Mouse (Mus musculus): ENCODE data around the gene Catip. TPM values are rescaled to one million over a fixed set of nuclear protein-coding genes. Genes with fewer than 3 reads are reported as not detected.

Catip gene
- polyA plus RNA-seq, 1 experiment = 4.6 TPM

GRCm38 (mm10) chr1:74408589-74409504 is 46.9 kb downstream of the Catip start, which contains the start of gene Vil1:
Vil1 (plus strand) TSS chr1:74409376.
- H3K27ac ChIP-seq (ENCODE audit: insufficient read depth, low read length) = no peak within 1 kb of the TSS
- H3K4me1 ChIP-seq (ENCODE audit: control insufficient read depth, insufficient read depth, low read length) = no peaks in the 10 kb centered on the region
- H3K4me3 ChIP-seq (ENCODE audit: insufficient read depth, low read length) = no peak within 1 kb of the TSS
- TF ChIP-seq POLR2A (IDR thresholded peaks at IDR 0.05; ENCODE audit: extremely low read depth, insufficient read depth, low read length) (no peak), CTCF (IDR thresholded peaks at IDR 0.05; ENCODE audit: extremely low read depth, insufficient read depth, low read length) (no peak)

GRCm38 (mm10) chr1:74411753-74412325 is 49.9 kb downstream of the Catip start:
- no peak for TF ChIP-seq POLR2A (IDR thresholded peaks at IDR 0.05; ENCODE audit: extremely low read depth, insufficient read depth, low read length)
- TF ChIP-seq CTCF (IDR thresholded peaks at IDR 0.05; ENCODE audit: extremely low read depth, insufficient read depth, low read length) = no peak
- H3K27ac ChIP-seq (ENCODE audit: insufficient read depth, low read length) = no peak overlapping the region
- H3K4me3 ChIP-seq (ENCODE audit: insufficient read depth, low read length) = no peak overlapping the region
- no peaks in the 10 kb centered on the region for H3K4me1 ChIP-seq (ENCODE audit: control insufficient read depth, insufficient read depth, low read length)

GRCm38 (mm10) chr1:74412711-74413110 is 50.8 kb downstream of the Catip start:
- TF ChIP-seq CTCF (IDR thresholded peaks at IDR 0.05; ENCODE audit: extremely low read depth, insufficient read depth, low read length) = no peak
- no peak for TF ChIP-seq POLR2A (IDR thresholded peaks at IDR 0.05; ENCODE audit: extremely low read depth, insufficient read depth, low read length)
- Histone ChIP-seq H3K27ac (ENCODE audit: insufficient read depth, low read length) (no peak overlapping the region), H3K4me1 (ENCODE audit: control insufficient read depth, insufficient read depth, low read length) (no peaks in the 10 kb centered on the region)

GRCm38 (mm10) chr1:74415143-74415542 is 53.2 kb downstream of the Catip start:
- no peaks in the 10 kb centered on the region for H3K4me1 ChIP-seq (ENCODE audit: control insufficient read depth, insufficient read depth, low read length)
- H3K27ac ChIP-seq (ENCODE audit: insufficient read depth, low read length) = no peak overlapping the region
- no peak overlapping the region for H3K4me3 ChIP-seq (ENCODE audit: insufficient read depth, low read length)
- TF ChIP-seq CTCF (IDR thresholded peaks at IDR 0.05; ENCODE audit: extremely low read depth, insufficient read depth, low read length) (no peak), POLR2A (IDR thresholded peaks at IDR 0.05; ENCODE audit: extremely low read depth, insufficient read depth, low read length) (no peak)

More at GRCm38 (mm10) chr1:74412711-74413110, 50.8 kb downstream of the Catip start:
- H3K4me3 ChIP-seq (ENCODE audit: insufficient read depth, low read length) = no peak overlapping the region

Other genes starting within 250 kb of the Catip start
- 19.3 and 23.0 TPM in 2 replicates for gene Tns1, start 237.7 kb upstream of the Catip start, polyA plus RNA-seq (2012; rRNA removed)
- gene Rufy4, start 236.6 kb upstream of the Catip start, polyA plus RNA-seq (2012; rRNA removed) = not detected in 2 replicates
- gene Cxcr2, start 208.1 kb upstream of the Catip start, polyA plus RNA-seq (2012; rRNA removed) = not detected in 2 replicates
- gene Cxcr1, start 167.5 kb upstream of the Catip start, polyA plus RNA-seq (2012; rRNA removed) = not detected in 2 replicates
- gene Arpc2, start 126.0 kb upstream of the Catip start, polyA plus RNA-seq (2012; rRNA removed) = 232 and 248 TPM in 2 replicates
- not detected in 2 replicates for gene Gpbar1, start 83.6 kb upstream of the Catip start, polyA plus RNA-seq (2012; rRNA removed)
- gene Aamp, start 77.4 kb upstream of the Catip start, polyA plus RNA-seq (2012; rRNA removed) = 172 and 173 TPM in 2 replicates
- 127 and 138 TPM in 2 replicates for gene Pnkd, start 77.2 kb upstream of the Catip start, polyA plus RNA-seq (2012; rRNA removed)
- 35.5 and 46.0 TPM in 2 replicates for gene Tmbim1, start 56.5 kb upstream of the Catip start, polyA plus RNA-seq (2012; rRNA removed)
- 7.6 and 8.9 TPM in 2 replicates for gene Slc11a1, start 13.1 kb downstream of the Catip start, polyA plus RNA-seq (2012; rRNA removed)
- 25.4 and 26.8 TPM in 2 replicates for gene Ctdsp1, start 29.4 kb downstream of the Catip start, polyA plus RNA-seq (2012; rRNA removed)
- 0.56 and 0.66 TPM in 2 replicates for gene Vil1, start 47.3 kb downstream of the Catip start, polyA plus RNA-seq (2012; rRNA removed)
- gene Cnot9, start 143.9 kb downstream of the Catip start, polyA plus RNA-seq (2012; rRNA removed) = 25.0 and 26.5 TPM in 2 replicates
- gene Plcd4, start 180.8 kb downstream of the Catip start, polyA plus RNA-seq (2012; rRNA removed) = 18.5 and 20.4 TPM in 2 replicates
- gene Usp37, start 182.2 kb downstream of the Catip start, polyA plus RNA-seq (2012; rRNA removed) = 9.7 and 10.4 TPM in 2 replicates
- 23.9 TPM in 2 replicates for gene Zfp142, start 226.1 kb downstream of the Catip start, polyA plus RNA-seq (2012; rRNA removed)
- gene Bcs1l, start 226.2 kb downstream of the Catip start, polyA plus RNA-seq (2012; rRNA removed) = 29.9 and 31.4 TPM in 2 replicates
- 125 and 128 TPM in 2 replicates for gene Rnf25, start 239.3 kb downstream of the Catip start, polyA plus RNA-seq (2012; rRNA removed)
- 3.7 and 4.4 TPM in 2 replicates for gene Stk36, start 239.3 kb downstream of the Catip start, polyA plus RNA-seq (2012; rRNA removed)